Mouse (Mus musculus) spleen, postnatal 4 days (tissue): ENCODE results near the gene Slco2b1.
"Not testable (repeated sequence)": the region's sequence is repeated elsewhere in the genome, so short reads cannot be mapped to it uniquely, and the experiment has no call there.

Experiments used
- DNase-seq, 2 experiments: peaks; one replicate each; pipeline ENCODE4 v3.0.0; 2022; ENCODE audit warnings: low spot score in 2 of 2

Gene Slco2b1

GRCm38 (mm10) chr7:99711166-99711565 is at the start of gene Slco2b1:
Gene Slco2b1 (minus strand): TSS chr7:99711340.
- DNase-seq, result no peak

- DNase-seq, result no peak
Measured at GRCm38 (mm10) chr7:99739276-99739675, 28.1 kb upstream of the Slco2b1 start.

- not testable (repeated sequence) for DNase-seq
Measured at GRCm38 (mm10) chr7:99735491-99735890, 24.4 kb upstream of the Slco2b1 start.

GRCm38 (mm10) chr7:99734612-99735011 is 23.5 kb upstream of the Slco2b1 start:
- DNase-seq, result no peak

GRCm38 (mm10) chr7:99729973-99730372 is 18.8 kb upstream of the Slco2b1 start, which contains the start of gene Olfr520:
Gene Olfr520 (plus strand): TSS chr7:99730273.
- DNase-seq, result no peak

GRCm38 (mm10) chr7:99716536-99716935 is 5.4 kb upstream of the Slco2b1 start:
- DNase-seq, result no peak

GRCm38 (mm10) chr7:99712431-99712830 is 1.3 kb upstream of the Slco2b1 start:
- no peak for DNase-seq

GRCm38 (mm10) chr7:99710476-99710875 is 664 bp downstream of the Slco2b1 start:
- DNase-seq, result peak; percentile 42 to 74

- DNase-seq, result no peak
Measured at GRCm38 (mm10) chr7:99709992-99710391, 1.1 kb downstream of the Slco2b1 start.

- DNase-seq, result no peak
Measured at GRCm38 (mm10) chr7:99708750-99709149, 2.4 kb downstream of the Slco2b1 start.

GRCm38 (mm10) chr7:99708301-99708721 is 2.8 kb downstream of the Slco2b1 start:
- no peak for DNase-seq

- DNase-seq, result no peak
Measured at GRCm38 (mm10) chr7:99707671-99708070, 3.5 kb downstream of the Slco2b1 start.

GRCm38 (mm10) chr7:99707038-99707595 is 4.0 kb downstream of the Slco2b1 start:
- no peak for DNase-seq

GRCm38 (mm10) chr7:99706341-99707037 is 4.7 kb downstream of the Slco2b1 start:
- no peak for DNase-seq

GRCm38 (mm10) chr7:99704736-99705519 is 6.2 kb downstream of the Slco2b1 start:
- no peak for DNase-seq

- no peak for DNase-seq
Measured at GRCm38 (mm10) chr7:99702201-99702600, 8.9 kb downstream of the Slco2b1 start.

- no peak for DNase-seq
Measured at GRCm38 (mm10) chr7:99700641-99701040, 10.5 kb downstream of the Slco2b1 start.

- DNase-seq, result no peak
Measured at GRCm38 (mm10) chr7:99699709-99700151, 11.4 kb downstream of the Slco2b1 start.

GRCm38 (mm10) chr7:99699106-99699505 is 12.0 kb downstream of the Slco2b1 start:
- no peak for DNase-seq

GRCm38 (mm10) chr7:99698576-99698975 is 12.6 kb downstream of the Slco2b1 start:
- DNase-seq, result no peak

- no peak for DNase-seq
Measured at GRCm38 (mm10) chr7:99695471-99696057, 15.6 kb downstream of the Slco2b1 start.

- DNase-seq, result not testable (repeated sequence)
Measured at GRCm38 (mm10) chr7:99694424-99694823, 16.7 kb downstream of the Slco2b1 start.
